ENCODE assay signal across 14 mouse cellular contexts in genomic region chr8:107488551-107488950, GRCm38 (mm10). TPM values are rescaled to one million over a fixed set of nuclear protein-coding genes. Genes with fewer than 3 reads are reported as not detected.
DNase-seq lines count a peak whose midpoint lies in the region; TF ChIP-seq lines count a peak whose summit lies in the region.
"Had no signal": no experiment of that assay in that cellular context is flagged by ENCODE, and none has a peak within 500 bp of the region (broad histone marks: within the 10 kb centered on the region; RNA-seq: fewer than 3 reads in every experiment).

No protein-coding gene starts in this region.

- H3K27me3 ChIP-seq in heart, adult 2 months (ENCODE audit: control insufficient read depth, insufficient read depth, low read length): no peaks in the 10 kb centered on the region
- no peaks in the 10 kb centered on the region for H3K27me3 ChIP-seq in limb, embryonic 10.5 days (ENCODE audit: low read depth, poor library complexity, severe bottlenecking)
- H3K27me3 ChIP-seq: midbrain, embryonic 13.5 days had no signal

- H3K4me1 ChIP-seq in heart, adult 2 months (ENCODE audit: control insufficient read depth, insufficient read depth, low read length): peaks cover 9% of the 10 kb centered on the region
- peaks cover 24% of the 10 kb centered on the region for H3K4me1 ChIP-seq in limb, embryonic 10.5 days

- no peak for DNase-seq in heart, adult 2 months
- DNase-seq in heart, postnatal 36 days: no peak
- peak; percentile 22 for DNase-seq in kidney, postnatal 10 days
- DNase-seq in kidney, postnatal 36 days: no peak
- peak; percentile 43 for DNase-seq in adrenal gland, postnatal 14 days
- DNase-seq in limb, embryonic 10.5 days (ENCODE audit: low spot score): no peak
- DNase-seq in embryo, embryonic 9.5 days (ENCODE audit: extremely low spot score): no peak
- no peak for DNase-seq in layer of hippocampus, adult 18-20 months (ENCODE audit: low spot score in 2 of 2)
- DNase-seq: B cell, adult 2 months; cerebellum, adult 9-11 months; embryo, embryonic 11 days; lung, adult 18-20 months; lung, postnatal 36 days had no signal

- H3K79me2 ChIP-seq in heart, adult 2 months (replicated peaks; ENCODE audit: control insufficient read depth, insufficient read depth, low read length): no peaks in the 10 kb centered on the region

- no peaks in the 10 kb centered on the region for H3K36me3 ChIP-seq in heart, adult 2 months (ENCODE audit: control insufficient read depth, insufficient read depth, low read length)
- peaks cover 26% of the 10 kb centered on the region for H3K36me3 ChIP-seq in limb, embryonic 10.5 days

- H3K9me3 ChIP-seq in limb, embryonic 10.5 days (replicated peaks): no peaks in the 10 kb centered on the region
- H3K9me3 ChIP-seq: midbrain, embryonic 13.5 days had no signal

- TF ChIP-seq POLR2A in heart, adult 2 months (IDR thresholded peaks at IDR 0.05; ENCODE audit: insufficient read depth, low read depth, low read length): no peak

- WGBS in heart, adult 2 months: 65% methylated on average over 4 of the region's 4 CpGs
- 92% methylated on average over 4 of the region's 4 CpGs for WGBS in limb, embryonic 10.5 days

- H3K9ac ChIP-seq in heart, adult 2 months (ENCODE audit: low read depth, low read length): no peak overlapping the region
- H3K9ac ChIP-seq: midbrain, embryonic 13.5 days had no signal

- no peak for TF ChIP-seq CTCF in heart, adult 2 months (IDR thresholded peaks at IDR 0.05)

- no peak overlapping the region for H3K4me3 ChIP-seq in heart, adult 2 months
- H3K4me3 ChIP-seq in limb, embryonic 10.5 days: no peak overlapping the region
- H3K4me3 ChIP-seq: midbrain, embryonic 13.5 days had no signal

- intact Hi-C loops in heart, adult 2 months (cut with DNase I): no loop called here
- intact Hi-C loops in heart, postnatal 36 days (cut with DNase I): no loop called here

- no peak for TF ChIP-seq EP300 in heart, adult 2 months (IDR thresholded peaks at IDR 0.05; ENCODE audit: insufficient read depth, low read depth, low read length)

- H3K27ac ChIP-seq in heart, adult 2 months: peak overlapping the region; percentile 65; the same call in 1 of the 2 replicates
- peak overlapping the region; percentile 42; the same call in 1 of the 2 replicates for H3K27ac ChIP-seq in limb, embryonic 10.5 days
- H3K27ac ChIP-seq: midbrain, embryonic 13.5 days had no signal

RNA-seq across cellular contexts. Expression of gene Wwp2, which starts 52.4 kb away (rescaled TPM):
- total RNA-seq in heart, adult 2 months (2021): 10 to 100 TPM; 20.5 to 31.5 TPM
- polyA plus RNA-seq in heart, adult 2 months (2012; rRNA removed): 18.7 and 21.8 TPM in 2 replicates
- 10 to 100 TPM; 23.9 to 26.1 TPM for total RNA-seq in heart, postnatal 36 days (2021)
- total RNA-seq in adrenal gland, postnatal 14 days (2021): 27.7 and 38.3 TPM in 2 replicates
- polyA plus RNA-seq in limb, embryonic 10.5 days (2016; fragmentation: Nextera tagmentation; extraction: Ambion mirVana): 55.9 and 116 TPM in 2 replicates
- total RNA-seq in layer of hippocampus, adult 18-20 months (2021): 10 to 100 TPM; 34.2 to 35.5 TPM

Comparison
In these comparisons a context has a peak if more than half of its experiments do, and no peak if none do; other contexts are left out.
1. DNase-seq: peak in kidney, postnatal 10 days (single experiment) and adrenal gland, postnatal 14 days (single experiment); none in heart, adult 2 months (0 of 2), heart, postnatal 36 days (0 of 2), kidney, postnatal 36 days (0 of 2), limb, embryonic 10.5 days (single experiment), embryo, embryonic 9.5 days (single experiment) and layer of hippocampus, adult 18-20 months (0 of 2).